Mouse (Mus musculus) testis, postnatal 14 days (tissue): ENCODE results near the gene Lama1.
"Not testable (repeated sequence)": the region's sequence is repeated elsewhere in the genome, so short reads cannot be mapped to it uniquely, and the experiment has no call there.

Experiments used
- DNase-seq: peaks from one replicate; pipeline ENCODE4 v3.0.0; 2021; ENCODE audit warnings: low spot score

Lama1 gene

GRCm38 (mm10) chr17:67715466-67715865 lies 18.4 kb downstream of the Lama1 start:
- no peak for DNase-seq

GRCm38 (mm10) chr17:67722055-67722454 lies 25.0 kb downstream of the Lama1 start:
- DNase-seq = no peak

GRCm38 (mm10) chr17:67722578-67722977 lies 25.5 kb downstream of the Lama1 start:
- DNase-seq = no peak

GRCm38 (mm10) chr17:67723175-67724067 lies 26.4 kb downstream of the Lama1 start:
- no peak for DNase-seq

DNA sequence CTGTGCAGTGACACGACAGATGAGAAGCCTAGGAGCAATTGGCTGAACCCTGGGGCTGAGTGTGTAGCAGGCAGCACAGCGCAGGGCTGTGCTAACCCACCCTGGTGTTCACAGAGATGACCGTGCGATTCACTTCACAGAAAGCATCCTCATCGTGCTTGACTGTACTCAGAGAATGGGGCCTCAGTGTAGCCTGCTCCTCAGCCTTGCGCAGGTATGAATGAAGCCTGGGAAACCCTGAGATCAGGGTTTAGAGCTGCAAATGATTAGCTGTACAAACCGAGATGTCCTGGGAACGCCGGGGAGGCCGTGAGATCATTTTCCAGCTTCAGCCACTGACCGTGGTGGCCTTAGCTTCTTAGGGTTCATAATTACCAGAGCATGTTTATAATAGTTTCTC lies 29.5 kb downstream of the Lama1 start:
- DNase-seq = no peak

GRCm38 (mm10) chr17:67728751-67729150 lies 31.7 kb downstream of the Lama1 start:
- no peak for DNase-seq

GRCm38 (mm10) chr17:67731096-67731495 lies 34.0 kb downstream of the Lama1 start:
- no peak for DNase-seq

DNA sequence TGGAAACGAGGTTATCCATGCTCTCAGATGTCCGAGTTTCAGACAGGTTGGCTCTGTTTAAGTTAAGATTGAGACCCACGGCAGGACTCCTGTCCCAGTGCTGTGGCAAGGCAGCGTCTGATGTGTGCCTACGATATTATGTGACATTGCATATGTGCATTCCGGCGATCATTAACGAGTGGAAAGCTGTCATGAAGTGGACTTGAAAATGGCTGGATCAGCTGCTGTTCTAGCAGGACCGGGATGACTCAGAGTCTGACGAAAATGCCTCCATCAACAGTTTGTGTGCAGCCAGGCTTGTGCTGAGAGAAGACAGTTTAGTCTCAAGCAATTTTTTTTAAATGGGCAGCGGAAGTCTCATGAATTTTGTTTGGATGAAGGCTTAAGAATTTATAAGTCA lies 34.9 kb downstream of the Lama1 start:
- DNase-seq = no peak

- peak; percentile 70 for DNase-seq
Observed at GRCm38 (mm10) chr17:67733516-67733915, 36.5 kb downstream of the Lama1 start.

- DNase-seq = no peak
Observed at GRCm38 (mm10) chr17:67735722-67736121, 38.7 kb downstream of the Lama1 start.

DNA sequence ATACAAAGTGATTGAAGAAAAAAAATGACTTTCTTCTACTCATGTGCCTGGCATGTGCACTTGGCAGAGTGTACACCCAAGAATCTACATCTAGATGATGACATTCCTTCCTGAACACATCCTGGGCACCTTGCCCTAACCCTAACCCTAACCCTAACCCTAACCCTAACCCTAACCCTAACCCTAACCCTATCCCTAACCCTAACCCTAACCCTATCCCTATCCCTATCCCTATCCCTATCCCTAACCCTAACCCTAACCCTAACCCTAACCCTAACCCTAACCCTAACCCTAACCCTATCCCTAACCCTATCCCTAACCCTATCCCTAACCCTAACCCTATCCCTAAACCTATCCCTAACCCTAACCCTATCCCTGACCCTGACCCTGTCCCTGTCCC lies 44.2 kb downstream of the Lama1 start:
- not testable (repeated sequence) for DNase-seq

GRCm38 (mm10) chr17:67764167-67764871 lies 67.3 kb downstream of the Lama1 start:
- DNase-seq = no peak

DNA sequence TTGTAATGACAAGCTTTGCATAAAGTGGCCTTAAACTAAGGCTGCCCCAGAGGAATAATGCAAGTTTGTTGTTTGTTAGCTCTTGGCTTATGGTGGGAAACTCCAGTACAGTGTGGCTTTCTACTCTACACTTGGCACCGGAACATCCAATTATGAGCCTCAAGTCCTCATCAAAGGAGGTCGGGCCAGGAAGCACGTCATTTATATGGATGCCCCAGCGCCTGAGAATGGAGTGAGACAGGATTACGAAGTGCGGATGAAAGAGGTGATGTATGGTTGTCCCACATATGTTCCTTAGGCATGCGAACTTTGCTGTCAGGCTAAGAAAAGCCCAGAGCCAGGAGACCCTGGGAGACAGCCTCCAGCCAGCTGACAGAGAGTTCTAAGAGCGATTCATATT lies 76.5 kb downstream of the Lama1 start:
- no peak for DNase-seq

DNA sequence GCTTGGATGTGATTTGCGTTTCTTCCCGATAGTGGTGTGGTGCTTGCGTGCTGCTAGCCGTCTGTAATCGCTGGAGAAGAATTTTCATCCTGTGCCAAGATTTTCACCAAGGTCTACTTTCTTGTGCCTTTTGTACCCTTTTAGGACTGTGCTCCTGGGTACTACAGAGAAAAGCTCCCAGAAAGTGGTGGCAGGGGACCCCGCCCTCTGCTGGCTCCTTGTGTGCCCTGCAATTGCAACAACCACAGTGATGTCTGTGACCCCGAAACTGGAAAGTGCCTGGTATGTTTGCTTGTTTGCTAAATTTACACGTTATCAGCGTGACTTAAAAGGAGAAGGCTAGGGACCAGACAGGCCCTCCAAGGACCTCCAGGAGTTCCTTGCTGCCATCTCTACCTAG lies 79.7 kb downstream of the Lama1 start:
- no peak for DNase-seq

GRCm38 (mm10) chr17:67779812-67780211 lies 82.8 kb downstream of the Lama1 start:
- DNase-seq = no peak

GRCm38 (mm10) chr17:67791091-67791490 lies 94.0 kb downstream of the Lama1 start:
- no peak for DNase-seq

DNA sequence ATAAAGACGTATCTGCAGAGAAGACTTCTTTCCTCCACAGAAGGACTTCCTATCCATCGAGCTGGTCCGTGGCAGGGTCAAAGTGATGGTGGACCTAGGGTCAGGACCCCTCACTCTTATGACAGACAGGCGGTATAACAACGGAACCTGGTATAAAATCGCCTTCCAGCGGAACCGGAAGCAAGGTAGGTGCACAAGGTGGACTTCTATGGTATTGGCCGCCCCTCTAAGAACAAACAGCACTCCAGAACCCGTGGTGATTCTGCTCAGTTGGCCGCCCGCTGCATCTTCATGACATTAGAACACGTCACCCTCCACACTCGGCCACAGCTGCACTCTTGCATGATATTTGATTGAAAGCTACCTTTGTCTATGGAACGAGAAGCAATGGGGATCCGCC lies 112.1 kb downstream of the Lama1 start:
- DNase-seq = no peak

GRCm38 (mm10) chr17:67813666-67814065 lies 116.6 kb downstream of the Lama1 start:
- no peak for DNase-seq

GRCm38 (mm10) chr17:67815720-67816119 lies 118.7 kb downstream of the Lama1 start:
- DNase-seq = no peak

- no peak for DNase-seq
Observed at GRCm38 (mm10) chr17:67816916-67817315, 119.9 kb downstream of the Lama1 start.

GRCm38 (mm10) chr17:67827431-67827830 lies 130.4 kb downstream of the Lama1 start:
- DNase-seq = no peak

DNA sequence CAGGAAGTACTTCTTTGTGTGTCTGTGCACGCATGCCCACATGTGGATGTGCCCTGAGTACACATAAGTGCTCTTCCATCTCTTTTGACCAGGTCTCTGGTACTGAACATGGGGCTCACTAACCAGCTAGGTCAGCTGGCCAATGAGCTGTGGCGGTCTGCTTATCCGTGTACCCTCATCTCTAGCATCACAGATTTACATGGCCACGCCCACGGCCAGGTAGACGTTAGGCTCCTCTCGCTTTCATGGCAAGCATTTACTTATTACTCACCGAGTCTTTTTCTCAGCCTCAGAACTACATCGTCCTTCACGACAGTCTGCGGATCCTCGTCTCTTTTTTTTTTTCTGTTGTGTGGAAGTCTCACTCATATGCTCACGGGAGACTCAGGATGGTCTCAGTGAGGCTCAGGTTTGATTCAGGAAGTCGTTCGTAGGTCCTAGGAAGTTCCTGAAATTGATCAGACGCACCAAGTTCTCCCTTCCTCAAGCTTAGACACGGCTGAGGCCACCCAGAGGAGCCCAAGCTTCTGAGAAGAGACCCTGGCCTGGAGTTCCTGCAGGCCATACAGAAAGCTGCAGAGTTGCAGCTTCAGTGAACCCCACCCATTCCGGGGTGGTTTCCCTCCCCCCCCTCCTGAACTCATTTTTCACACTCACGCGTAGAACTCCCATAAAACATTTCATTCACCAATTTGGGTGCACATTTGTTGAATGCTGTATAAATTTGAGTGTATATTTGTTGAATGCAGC lies 139.3 kb downstream of the Lama1 start:
- DNase-seq = no peak
